Mouse (Mus musculus) frontal cortex, adult (tissue): ENCODE measurements around the gene Olfr1100.

ENCODE experiments used
- ATAC-seq: cut with Nextera tagmentation; 2 replicates; pipeline ENCODE4 v1.9.2; 2017; ENCODE audit warnings: mild to moderate bottlenecking, moderate library complexity, mixed read lengths; ENCODE audit not compliant: low TSS enrichment

Olfr1100 gene

GRCm38 (mm10) chr2:86979854-86980253 is at the start of gene Olfr1100:
Gene Olfr1100, minus strand, starts transcription at chr2:86979954.
- no peak for ATAC-seq

GRCm38 (mm10) chr2:87026980-87027379 is 47.2 kb upstream of the Olfr1100 start, which contains the start of gene Olfr1104:
Gene Olfr1104, minus strand, starts transcription at chr2:87027080.
- ATAC-seq: no peak

- ATAC-seq: no peak
Measured at GRCm38 (mm10) chr2:86998098-86998497, 18.3 kb upstream of the Olfr1100 start, which contains the start of gene Olfr1102. Gene Olfr1102, plus strand, starts transcription at chr2:86998398.

- ATAC-seq: no peak
Measured at GRCm38 (mm10) chr2:86991121-86991520, 11.4 kb upstream of the Olfr1100 start, which contains the start of gene Olfr1101. Gene Olfr1101, minus strand, starts transcription at chr2:86991221.

- no peak for ATAC-seq
Measured at GRCm38 (mm10) chr2:86960593-86960992, 19.2 kb downstream of the Olfr1100 start, which contains the start of gene Olfr1099. Gene Olfr1099, minus strand, starts transcription at chr2:86960693.

- peak; percentile 94 for ATAC-seq
Measured at GRCm38 (mm10) chr2:86926557-86926956, 53.2 kb downstream of the Olfr1100 start.
